Mouse (Mus musculus): Measurements from ENCODE around the gene Rhov. TPM values are rescaled to one million over a fixed set of nuclear protein-coding genes. Genes with fewer than 3 reads are reported as not detected.

The Rhov gene
- polyA plus RNA-seq, 1 experiment from 2014 or later, result 1.3 TPM

GRCm38 (mm10) chr2:119293776-119294390, 22.8 kb upstream of the Rhov start:
- Histone ChIP-seq H3K9ac (ENCODE audit: low read depth, low read length) (no peak overlapping the region), H3K4me1 (replicated peaks; ENCODE audit: control insufficient read depth, insufficient read depth, low read length) (no peaks in the 10 kb centered on the region), H3K4me2 (replicated peaks; ENCODE audit: low read depth) (no peak overlapping the region), H3K4me3 (ENCODE audit: low read depth, low read length) (no peak overlapping the region), H3K27ac (ENCODE audit: low read depth, low read length) (no peak overlapping the region), H3K27me3 (replicated peaks; ENCODE audit: control insufficient read depth, insufficient read depth, low read length) (no peaks in the 10 kb centered on the region), H3K9me3 (ENCODE audit: control insufficient read depth) (no peaks in the 10 kb centered on the region), H3K36me3 (ENCODE audit: control insufficient read depth, insufficient read depth) (peaks cover 74% of the 10 kb centered on the region)
- ATAC-seq, result no peak
- TF ChIP-seq CTCF (IDR thresholded peaks at IDR 0.05; ENCODE audit: low read depth), result no peak
- WGBS, result 93% methylated on average over 34 of the region's 34 CpGs

- no peak for ATAC-seq
- WGBS, result 91% methylated on average over 17 of the region's 17 CpGs
- Histone ChIP-seq H3K4me1 (replicated peaks; ENCODE audit: control insufficient read depth, insufficient read depth, low read length) (no peaks in the 10 kb centered on the region), H3K4me3 (ENCODE audit: low read depth, low read length) (no peak overlapping the region), H3K4me2 (replicated peaks; ENCODE audit: low read depth) (no peak overlapping the region), H3K36me3 (ENCODE audit: control insufficient read depth, insufficient read depth) (peaks cover 72% of the 10 kb centered on the region), H3K27me3 (replicated peaks; ENCODE audit: control insufficient read depth, insufficient read depth, low read length) (no peaks in the 10 kb centered on the region), H3K9me3 (ENCODE audit: control insufficient read depth) (no peaks in the 10 kb centered on the region), H3K9ac (ENCODE audit: low read depth, low read length) (no peak overlapping the region), H3K27ac (ENCODE audit: low read depth, low read length) (no peak overlapping the region)
- TF ChIP-seq CTCF (IDR thresholded peaks at IDR 0.05; ENCODE audit: low read depth), result no peak
Measured at GRCm38 (mm10) chr2:119293311-119293710, 22.2 kb upstream of the Rhov start.

- no peak overlapping the region for H3K4me2 ChIP-seq (replicated peaks; ENCODE audit: low read depth)
- no peak for ATAC-seq
- no peak overlapping the region for H3K9ac ChIP-seq (ENCODE audit: low read depth, low read length)
- no peak overlapping the region for H3K27ac ChIP-seq (ENCODE audit: low read depth, low read length)
- no peaks in the 10 kb centered on the region for H3K27me3 ChIP-seq (replicated peaks; ENCODE audit: control insufficient read depth, insufficient read depth, low read length)
- peaks cover 69% of the 10 kb centered on the region for H3K36me3 ChIP-seq (ENCODE audit: control insufficient read depth, insufficient read depth)
- H3K4me3 ChIP-seq (ENCODE audit: low read depth, low read length), result no peak overlapping the region
- WGBS, result 93% methylated on average over 17 of the region's 17 CpGs
- H3K9me3 ChIP-seq (ENCODE audit: control insufficient read depth), result no peaks in the 10 kb centered on the region
- TF ChIP-seq CTCF (IDR thresholded peaks at IDR 0.05; ENCODE audit: low read depth), result no peak
- H3K4me1 ChIP-seq (replicated peaks; ENCODE audit: control insufficient read depth, insufficient read depth, low read length), result no peaks in the 10 kb centered on the region
Measured at GRCm38 (mm10) chr2:119292852-119293251, 21.8 kb upstream of the Rhov start.

GRCm38 (mm10) chr2:119292281-119292680, 21.2 kb upstream of the Rhov start:
- WGBS, result 88% methylated on average over 5 of the region's 5 CpGs
- no peak for ATAC-seq
- Histone ChIP-seq H3K27me3 (replicated peaks; ENCODE audit: control insufficient read depth, insufficient read depth, low read length) (no peaks in the 10 kb centered on the region), H3K9ac (ENCODE audit: low read depth, low read length) (no peak overlapping the region), H3K4me2 (replicated peaks; ENCODE audit: low read depth) (no peak overlapping the region), H3K4me1 (replicated peaks; ENCODE audit: control insufficient read depth, insufficient read depth, low read length) (no peaks in the 10 kb centered on the region), H3K4me3 (ENCODE audit: low read depth, low read length) (no peak overlapping the region), H3K27ac (ENCODE audit: low read depth, low read length) (no peak overlapping the region), H3K36me3 (ENCODE audit: control insufficient read depth, insufficient read depth) (peaks cover 63% of the 10 kb centered on the region), H3K9me3 (ENCODE audit: control insufficient read depth) (no peaks in the 10 kb centered on the region)
- no peak for TF ChIP-seq CTCF (IDR thresholded peaks at IDR 0.05; ENCODE audit: low read depth)

GRCm38 (mm10) chr2:119289014-119289416, 17.9 kb upstream of the Rhov start:
- Histone ChIP-seq H3K27ac (ENCODE audit: low read depth, low read length) (peak overlapping the region; percentile 91), H3K9me3 (ENCODE audit: control insufficient read depth) (no peaks in the 10 kb centered on the region), H3K4me3 (ENCODE audit: low read depth, low read length) (peak overlapping the region; percentile 72), H3K36me3 (ENCODE audit: control insufficient read depth, insufficient read depth) (peaks cover 36% of the 10 kb centered on the region), H3K4me2 (replicated peaks; ENCODE audit: low read depth) (peak overlapping the region; percentile 84), H3K27me3 (replicated peaks; ENCODE audit: control insufficient read depth, insufficient read depth, low read length) (no peaks in the 10 kb centered on the region), H3K4me1 (replicated peaks; ENCODE audit: control insufficient read depth, insufficient read depth, low read length) (no peaks in the 10 kb centered on the region), H3K9ac (ENCODE audit: low read depth, low read length) (peak overlapping the region; percentile 82)
- WGBS, result under 1% methylated on average over 11 of the region's 11 CpGs
- TF ChIP-seq CTCF (IDR thresholded peaks at IDR 0.05; ENCODE audit: low read depth), result no peak
- peak; percentile 29 for ATAC-seq

- Histone ChIP-seq H3K9me3 (ENCODE audit: control insufficient read depth) (no peaks in the 10 kb centered on the region), H3K4me2 (replicated peaks; ENCODE audit: low read depth) (peak within 1 kb of the TSS; percentile 84), H3K9ac (ENCODE audit: low read depth, low read length) (peak within 1 kb of the TSS; percentile 82), H3K27me3 (replicated peaks; ENCODE audit: control insufficient read depth, insufficient read depth, low read length) (no peaks in the 10 kb centered on the region), H3K27ac (ENCODE audit: low read depth, low read length) (peak within 1 kb of the TSS; percentile 91), H3K4me3 (ENCODE audit: low read depth, low read length) (peak within 1 kb of the TSS; percentile 72), H3K36me3 (ENCODE audit: control insufficient read depth, insufficient read depth) (peaks cover 29% of the 10 kb centered on the region), H3K4me1 (replicated peaks; ENCODE audit: control insufficient read depth, insufficient read depth, low read length) (no peaks in the 10 kb centered on the region)
- peak; percentile 100 for TF ChIP-seq CTCF (IDR thresholded peaks at IDR 0.05; ENCODE audit: low read depth)
- WGBS, result under 1% methylated on average over 31 of the region's 31 CpGs
- ATAC-seq, result peak; percentile 92
Measured at GRCm38 (mm10) chr2:119288270-119288882, 17.3 kb upstream of the Rhov start, which contains the start of gene Vps18. TSS of gene Vps18 (plus strand) at chr2:119288740.

Measured in intestine, postnatal 0 days (tissue).